Mouse (Mus musculus) liver, adult 2 months (tissue): Measurements from ENCODE around the gene Ak8.

Experiments used
- CTCF ChIP-seq: fragments of 200-500 bp; IDR thresholded peaks from 2 replicates; pipeline ENCODE4 v1.5.1; 2011; ENCODE audit warnings: low read depth, low read length, control low read depth
- POLR2A ChIP-seq: fragments of 200-500 bp; IDR thresholded peaks from 2 replicates; pipeline ENCODE4 v1.6.1; 2011; ENCODE audit warnings: low read length, control low read depth; ENCODE audit not compliant: insufficient read depth; ENCODE audit errors: extremely low read depth

DNA sequence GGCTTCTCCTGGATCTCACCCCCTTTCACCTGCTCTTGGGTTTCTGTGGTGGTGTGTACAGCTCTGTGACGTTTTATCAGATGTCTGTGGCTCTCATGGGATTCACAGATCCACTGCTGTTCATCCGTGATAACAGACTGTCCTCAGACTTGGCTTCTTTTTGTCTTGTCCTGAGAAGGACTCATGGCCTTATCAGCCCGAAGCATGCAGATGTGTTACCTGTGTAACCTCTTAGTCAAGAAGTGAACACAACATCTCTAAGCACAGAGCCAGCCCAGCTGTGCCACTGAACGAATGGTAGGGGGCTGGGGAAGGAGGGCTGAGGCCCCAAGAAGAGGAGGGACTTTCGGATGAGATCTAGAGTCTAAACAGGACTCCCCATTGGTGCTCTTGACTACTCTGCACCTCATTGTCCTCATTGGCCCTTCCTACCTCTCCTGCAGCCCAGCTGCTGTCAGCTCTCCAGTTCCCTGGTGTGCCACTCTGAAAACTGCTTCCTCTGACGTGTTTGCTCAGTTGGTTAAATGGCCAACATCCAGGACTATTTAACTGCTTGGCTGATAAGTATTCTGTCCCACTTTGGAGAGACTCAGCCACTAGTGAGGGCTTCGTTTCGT is 1.8 kb downstream of the Ak8 start:
- TF ChIP-seq POLR2A (no peak), CTCF (no peak)
